Mouse (Mus musculus): Measurements from ENCODE around the gene Glrx.

- TF ChIP-seq MAFK (IDR thresholded peaks at IDR 0.05; ENCODE audit: borderline replicate concordance, low read depth, low read length), result no peak
- TF ChIP-seq CTCF (IDR thresholded peaks at IDR 0.05 in 2 of 3, conservative IDR thresholded peaks at IDR 0.05 in 1 of 3; ENCODE audit: control insufficient read depth in 1 of 3, insufficient read depth in 1 of 3, low read depth in 2 of 3, low read length in 3 of 3, poor library complexity in 1 of 3, severe bottlenecking in 1 of 3), result no peak
- TF ChIP-seq SIN3A (IDR thresholded peaks at IDR 0.05; ENCODE audit: low read length), result no peak
- no peak for TF ChIP-seq POLR2A (IDR thresholded peaks at IDR 0.05; ENCODE audit: control insufficient read depth in 1 of 2, insufficient read depth in 1 of 2, low read depth in 1 of 2, low read length in 2 of 2, poor library complexity in 1 of 2)
- no peak for TF ChIP-seq E2F4 (IDR thresholded peaks at IDR 0.05; ENCODE audit: borderline replicate concordance, low read depth, low read length)
- no peak for TF ChIP-seq MYC (IDR thresholded peaks at IDR 0.05; ENCODE audit: low read depth, low read length)
- no peak for TF ChIP-seq ZMIZ1 (IDR thresholded peaks at IDR 0.05; ENCODE audit: low read depth, low read length)
- no peak for TF ChIP-seq GATA1 (IDR thresholded peaks at IDR 0.05; ENCODE audit: low read depth, low read length)
Observed at GRCm38 (mm10) chr13:75838506-75838905, 1.2 kb upstream of the Glrx start.

Data from MEL (cell line).